In the genomic region with DNA sequence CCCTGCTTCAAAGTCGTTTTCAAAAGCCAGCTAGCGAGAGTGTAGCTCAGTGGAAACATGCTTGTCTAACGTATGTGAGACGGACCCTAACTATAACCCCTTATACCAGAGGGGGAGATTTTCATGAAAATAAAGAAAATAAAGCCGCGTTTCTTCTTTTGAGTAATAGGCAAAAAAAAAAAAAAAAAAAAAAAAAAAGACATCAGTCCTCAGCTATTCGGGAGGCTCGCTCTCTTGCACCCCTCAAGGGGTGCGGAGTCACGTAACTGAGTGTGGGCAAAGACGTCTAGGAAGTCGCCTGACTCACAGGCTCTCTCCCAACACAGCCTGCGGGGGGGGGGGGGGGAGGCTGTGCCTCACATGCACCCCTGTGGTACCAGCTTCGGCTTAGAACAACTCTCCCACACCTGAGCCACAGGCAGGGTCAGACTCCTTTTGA, we compare ENCODE assay signal across 8 mouse cellular contexts. TPM values are rescaled to one million over a fixed set of nuclear protein-coding genes. Genes with fewer than 3 reads are reported as not detected.
DNase-seq lines count a peak whose midpoint lies in the region; ATAC-seq and TF ChIP-seq lines count a peak whose summit lies in the region.

No protein-coding gene starts in this region.

- no peak for DNase-seq in heart, postnatal 36 days
- no peak for DNase-seq in ES-E14 (ENCODE audit: low read depth, low spot score)
- DNase-seq in hindbrain, embryonic 11.5 days (ENCODE audit: low spot score) = no peak
- no peak for DNase-seq in midbrain, embryonic 11.5 days (ENCODE audit: low spot score, missing footprints)
- no peak for DNase-seq in cerebellum, postnatal 25 days
- no peak for DNase-seq in thymus, adult 18-20 months
- DNase-seq in left cerebral cortex, postnatal 10 days (ENCODE audit: extremely low spot score in 1 of 2, low spot score in 2 of 2) = no peak

- peaks cover 45% of the 10 kb centered on the region for H3K36me3 ChIP-seq in heart, embryonic 12.5 days
- H3K36me3 ChIP-seq in ES-E14 (ENCODE audit: control insufficient read depth, insufficient read depth, low read length, poor library complexity, severe bottlenecking) = no peaks in the 10 kb centered on the region; the same call in 1 of the 2 replicates
- peaks cover 13% of the 10 kb centered on the region; the same call in 1 of the 2 replicates for H3K36me3 ChIP-seq in hindbrain, embryonic 11.5 days (ENCODE audit: control insufficient read depth, insufficient read depth, low read length)
- H3K36me3 ChIP-seq in midbrain, embryonic 11.5 days (ENCODE audit: control insufficient read depth, insufficient read depth, low read length) = peaks cover 5% of the 10 kb centered on the region

- intact Hi-C loops in heart, postnatal 36 days (cut with DNase I) = loop anchor here (5.0 to 10.0 kb wide), 3 partner anchors 71 to 958 kb away; a partner anchor contains a TSS
- intact Hi-C loops in left cerebral cortex, postnatal 10 days (cut with DNase I) = loop anchor here (5.0 kb wide), 1 partner anchor 71 kb away; a partner anchor contains a TSS

- 0 out of 2 replicates have a peak, but pooled peaks cover 3% of the 10 kb centered on the region for H3K27me3 ChIP-seq in heart, embryonic 12.5 days (replicated peaks)
- H3K27me3 ChIP-seq in hindbrain, embryonic 11.5 days (ENCODE audit: control insufficient read depth, insufficient read depth, low read length) = no peaks in the 10 kb centered on the region
- H3K27me3 ChIP-seq in midbrain, embryonic 11.5 days (ENCODE audit: control insufficient read depth, insufficient read depth, low read length) = no peaks in the 10 kb centered on the region

- H3K4me3 ChIP-seq in heart, embryonic 12.5 days = peak overlapping the region; percentile 92
- peak overlapping the region; percentile 68 to 93 for H3K4me3 ChIP-seq in ES-E14 (ENCODE audit: insufficient read depth in 1 of 2, low read depth in 1 of 2, low read length in 2 of 2, poor library complexity in 1 of 2, severe bottlenecking in 1 of 2)
- H3K4me3 ChIP-seq in hindbrain, embryonic 11.5 days (ENCODE audit: low read depth, low read length) = peak overlapping the region; percentile 92
- peak overlapping the region; percentile 98 for H3K4me3 ChIP-seq in midbrain, embryonic 11.5 days (ENCODE audit: low read depth, low read length)

- H3K9me3 ChIP-seq in heart, embryonic 12.5 days (replicated peaks) = no peaks in the 10 kb centered on the region; the same call in 1 of the 2 replicates
- no peaks in the 10 kb centered on the region for H3K9me3 ChIP-seq in ES-E14 (ENCODE audit: control insufficient read depth, insufficient read depth, low read depth, low read length)
- no peaks in the 10 kb centered on the region for H3K9me3 ChIP-seq in hindbrain, embryonic 11.5 days (ENCODE audit: control insufficient read depth, low read length)
- H3K9me3 ChIP-seq in midbrain, embryonic 11.5 days (ENCODE audit: control insufficient read depth, low read length) = no peaks in the 10 kb centered on the region

- H3K9ac ChIP-seq in heart, embryonic 12.5 days = peak overlapping the region; percentile 98
- H3K9ac ChIP-seq in ES-E14 (ENCODE audit: insufficient read depth, low read depth, low read length, poor library complexity, severe bottlenecking) = peak overlapping the region; percentile 89
- H3K9ac ChIP-seq in hindbrain, embryonic 11.5 days (ENCODE audit: low read depth, low read length) = peak overlapping the region; percentile 94
- peak overlapping the region; percentile 99 for H3K9ac ChIP-seq in midbrain, embryonic 11.5 days (ENCODE audit: low read length)

- WGBS in heart, embryonic 12.5 days = 47% methylated on average over 14 of the region's 14 CpGs
- 46% methylated on average over 14 of the region's 14 CpGs for WGBS in hindbrain, embryonic 11.5 days
- 51% methylated on average over 13 of the region's 14 CpGs for WGBS in midbrain, embryonic 11.5 days

- no peak for ATAC-seq in heart, embryonic 12.5 days (ENCODE audit: insufficient number of reproducible peaks, low FRiP score)
- ATAC-seq in hindbrain, embryonic 11.5 days (ENCODE audit: low FRiP score) = no peak
- ATAC-seq in midbrain, embryonic 11.5 days (ENCODE audit: low FRiP score) = no peak

- peaks cover 22% of the 10 kb centered on the region for H3K4me1 ChIP-seq in heart, embryonic 12.5 days (replicated peaks)
- H3K4me1 ChIP-seq in ES-E14 (ENCODE audit: control insufficient read depth in 2 of 2, insufficient read depth in 2 of 2, low read length in 2 of 2, poor library complexity in 1 of 2) = peaks cover 0 to 5% of the 10 kb centered on the region in 2 experiments; a peak in 1 of 4 replicates
- H3K4me1 ChIP-seq in hindbrain, embryonic 11.5 days (replicated peaks; ENCODE audit: control insufficient read depth, insufficient read depth, low read length) = no peaks in the 10 kb centered on the region; the same call in 1 of the 2 replicates
- H3K4me1 ChIP-seq in midbrain, embryonic 11.5 days (ENCODE audit: control insufficient read depth, insufficient read depth, low read length) = peaks cover 12% of the 10 kb centered on the region

- H3K4me2 ChIP-seq in heart, embryonic 12.5 days = peak overlapping the region; percentile 97
- peak overlapping the region; percentile 93 for H3K4me2 ChIP-seq in hindbrain, embryonic 11.5 days (replicated peaks; ENCODE audit: low read depth, low read length)
- H3K4me2 ChIP-seq in midbrain, embryonic 11.5 days = peak overlapping the region; percentile 94

- H3K27ac ChIP-seq in heart, embryonic 12.5 days (ENCODE audit: poor library complexity, severe bottlenecking) = peak overlapping the region; percentile 92; the same call in 1 of the 2 replicates
- no peak overlapping the region for H3K27ac ChIP-seq in ES-E14 (ENCODE audit: insufficient read depth, low read depth, low read length, poor library complexity, severe bottlenecking)
- peak overlapping the region; percentile 97 for H3K27ac ChIP-seq in hindbrain, embryonic 11.5 days (ENCODE audit: low read depth, low read length)
- no peak overlapping the region for H3K27ac ChIP-seq in midbrain, embryonic 11.5 days (ENCODE audit: low read depth, low read length)

- in situ Hi-C loops in ES-E14 (cut with MboI; ENCODE audit: low sequenced_read_pairs in 2 of 2, unreplicated experiment in 2 of 2) = no loop called here

TF ChIP-seq in ES-E14, 5 proteins besides CTCF, POLR2A, EP300 and RAD21:
- TF ChIP-seq HCFC1 (IDR thresholded peaks at IDR 0.05; ENCODE audit: borderline replicate concordance, insufficient read depth, low read length) = no peak
- TF ChIP-seq ZNF384 (IDR thresholded peaks at IDR 0.05; ENCODE audit: low read depth, low read length) = 0 out of 2 replicates have a peak, but pooled peaks have one; percentile 47
TF ChIP-seq in ES-E14: peak in this region for 1.

RNA-seq across cellular contexts. Expression of a gene that starts 1.3 kb away (rescaled TPM):
- polyA plus RNA-seq in heart, embryonic 12.5 days (2016; fragmentation: Nextera tagmentation; extraction: Ambion mirVana) = 13.7 and 16.8 TPM in 2 replicates
- total RNA-seq in heart, postnatal 36 days (2021) = 10 to 100 TPM; 29.0 to 29.1 TPM
- total RNA-seq in ES-E14 (2012; rRNA removed) = 51.8 and 87.8 TPM in 2 replicates
- 12.4 and 16.5 TPM in 2 replicates for polyA plus RNA-seq in hindbrain, embryonic 11.5 days (2014; fragmentation: Nextera tagmentation; extraction: Ambion mirVana)
- polyA plus RNA-seq in midbrain, embryonic 11.5 days (2014; fragmentation: Nextera tagmentation; extraction: Ambion mirVana) = 13.2 and 16.3 TPM in 2 replicates
- 10 to 100 TPM; 47.1 to 50.0 TPM for total RNA-seq in left cerebral cortex, postnatal 10 days (2021)

RNA-seq across cellular contexts. Expression of a gene that starts 35.3 kb away (rescaled TPM):
- 0.18 and 0.31 TPM in 2 replicates for polyA plus RNA-seq in heart, embryonic 12.5 days (2016; fragmentation: Nextera tagmentation; extraction: Ambion mirVana)
- total RNA-seq in heart, postnatal 36 days (2021) = 1 to 10 TPM; 4.7 to 7.9 TPM
- 0.27 TPM in 1 of 2 replicates, not detected in the other for total RNA-seq in ES-E14 (2012; rRNA removed)
- 0.23 and 0.49 TPM in 2 replicates for polyA plus RNA-seq in hindbrain, embryonic 11.5 days (2014; fragmentation: Nextera tagmentation; extraction: Ambion mirVana)
- 0.07 and 0.48 TPM in 2 replicates for polyA plus RNA-seq in midbrain, embryonic 11.5 days (2014; fragmentation: Nextera tagmentation; extraction: Ambion mirVana)
- under 1 TPM; 0.20 to 0.43 TPM for total RNA-seq in left cerebral cortex, postnatal 10 days (2021)

Comparison
In these comparisons a context has a peak if more than half of its experiments do, and no peak if none do; other contexts are left out.
1. H3K27ac ChIP-seq: peak in heart, embryonic 12.5 days (single experiment) and hindbrain, embryonic 11.5 days (single experiment); none in ES-E14 (single experiment) and midbrain, embryonic 11.5 days (single experiment).
2. Peak in every context shown above with its lines, with median percentiles within 50 percentile points of each other: H3K4me2 ChIP-seq, H3K4me3 ChIP-seq and H3K9ac ChIP-seq.